Mouse (Mus musculus) olfactory bulb, adult 2 months (tissue): ENCODE results near the gene Mtus2.

Experiments
- CTCF ChIP-seq: fragments of 200-500 bp; IDR thresholded peaks from 2 replicates; pipeline ENCODE4 v1.5.1; 2012; ENCODE audit warnings: low read depth, mild to moderate bottlenecking, low read length, moderate library complexity; ENCODE audit not compliant: insufficient read depth
- POLR2A ChIP-seq: fragments of 200-500 bp; IDR thresholded peaks from 2 replicates; pipeline ENCODE4 v1.6.1; 2012; ENCODE audit warnings: mild to moderate bottlenecking, low read depth, low read length, moderate library complexity; ENCODE audit not compliant: insufficient read depth

GRCm38 (mm10) chr5:147951751-147952150 lies 5.4 kb upstream of the Mtus2 start:
- TF ChIP-seq POLR2A (no peak), CTCF (no peak)
